Mouse (Mus musculus) cortical plate, adult 2 months (tissue): ENCODE data around the gene Krt18.

Experiments used
- CTCF ChIP-seq: fragments of 200-500 bp; IDR thresholded peaks from 2 replicates; pipeline ENCODE4 v1.5.1; 2011; ENCODE audit warnings: mild to moderate bottlenecking, control low read depth, low read length; ENCODE audit not compliant: insufficient read depth; ENCODE audit errors: extremely low read depth
- POLR2A ChIP-seq: fragments of 200-500 bp; IDR thresholded peaks from 2 replicates; pipeline ENCODE4 v1.6.1; 2011; ENCODE audit warnings: mild to moderate bottlenecking, low read length, control low read depth; ENCODE audit not compliant: insufficient read depth; ENCODE audit errors: extremely low read depth

GRCm38 (mm10) chr15:102040277-102040676 lies 12.3 kb downstream of the Krt18 start:
- TF ChIP-seq CTCF: no peak
- TF ChIP-seq POLR2A: no peak
